Mouse (Mus musculus): ENCODE data around the gene Cfi. TPM values are rescaled to one million over a fixed set of nuclear protein-coding genes. Genes with fewer than 3 reads are reported as not detected.

Cfi gene
- polyA plus RNA-seq, 1 experiment from 2014 or later: 2.8 TPM

DNA sequence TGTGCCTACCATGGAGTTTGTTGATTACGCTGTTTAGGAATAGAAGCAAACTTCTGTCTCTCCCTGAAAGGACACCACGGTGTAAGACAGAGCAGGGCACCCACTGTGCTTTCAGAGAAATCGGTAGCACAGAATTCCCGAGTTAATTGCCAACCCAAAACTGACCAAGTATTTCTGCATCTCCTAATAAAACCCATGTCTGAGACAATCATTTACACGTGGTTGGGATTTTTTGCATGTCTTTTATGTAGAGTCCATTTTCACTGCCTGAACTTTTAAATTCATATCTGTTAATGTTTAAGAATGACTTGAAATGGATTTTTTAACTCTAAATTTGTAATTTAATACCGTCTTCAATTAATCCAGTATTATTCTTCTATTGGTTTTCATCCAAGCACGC lies 87.9 kb downstream of the Cfi start:
- Histone ChIP-seq H3K9me3 (replicated peaks; ENCODE audit: control insufficient read depth, low read length) (no peaks in the 10 kb centered on the region), H3K4me3 (ENCODE audit: low read depth, low read length) (no peak overlapping the region), H3K4me1 (ENCODE audit: control insufficient read depth, insufficient read depth, low read length) (no peaks in the 10 kb centered on the region), H3K27ac (ENCODE audit: low read depth, low read length) (no peak overlapping the region), H3K4me2 (no peak overlapping the region), H3K36me3 (ENCODE audit: control insufficient read depth, insufficient read depth, low read length) (no peaks in the 10 kb centered on the region), H3K27me3 (ENCODE audit: control insufficient read depth, insufficient read depth, low read length) (no peaks in the 10 kb centered on the region), H3K9ac (ENCODE audit: low read depth, low read length) (no peak overlapping the region)
- ATAC-seq (replicated peaks; ENCODE audit: insufficient number of reproducible peaks, low FRiP score, low TSS enrichment): no peak
- WGBS (ENCODE audit: insufficient replicate concordance): 77% methylated on average over 7 of the region's 7 CpGs

Other genes starting within 250 kb of the Cfi start
- gene Egf, start 80.6 kb upstream of the Cfi start, polyA plus RNA-seq (2014; fragmentation: Nextera tagmentation; extraction: Ambion mirVana): 0.79 and 1.4 TPM in 2 replicates
- gene Lrit3, start 31.9 kb upstream of the Cfi start, polyA plus RNA-seq (2014; fragmentation: Nextera tagmentation; extraction: Ambion mirVana): not detected in 2 replicates
- not detected in 2 replicates for gene Rrh, start 13.3 kb upstream of the Cfi start, polyA plus RNA-seq (2014; fragmentation: Nextera tagmentation; extraction: Ambion mirVana)
- gene Gar1, start 4.5 kb upstream of the Cfi start, polyA plus RNA-seq (2014; fragmentation: Nextera tagmentation; extraction: Ambion mirVana): 24.3 and 27.7 TPM in 2 replicates
- gene Pla2g12a, start 42.7 kb downstream of the Cfi start, polyA plus RNA-seq (2014; fragmentation: Nextera tagmentation; extraction: Ambion mirVana): 58.8 and 61.0 TPM in 2 replicates
- 86.7 and 91.9 TPM in 2 replicates for gene Casp6, start 65.5 kb downstream of the Cfi start, polyA plus RNA-seq (2014; fragmentation: Nextera tagmentation; extraction: Ambion mirVana)
- gene Mcub, start 134.3 kb downstream of the Cfi start, polyA plus RNA-seq (2014; fragmentation: Nextera tagmentation; extraction: Ambion mirVana): 4.2 and 4.3 TPM in 2 replicates
- 27.1 and 27.9 TPM in 2 replicates for gene Sec24b, start 225.7 kb downstream of the Cfi start, polyA plus RNA-seq (2014; fragmentation: Nextera tagmentation; extraction: Ambion mirVana)

Measured in heart, embryonic 11.5 days (tissue).